Mouse (Mus musculus) spleen, postnatal 14 days (tissue): Measurements from ENCODE around the gene Creb1.
"Not testable (repeated sequence)": the region's sequence is repeated elsewhere in the genome, so short reads cannot be mapped to it uniquely, and the experiment has no call there.

Experiments used
- DNase-seq, 2 experiments: peaks; one replicate each; pipeline ENCODE4 v3.0.0; 2021 to 2022; ENCODE audit warnings: low spot score in 2 of 2

Gene Creb1

GRCm38 (mm10) chr1:64538837-64539367, 6.5 kb downstream of the Creb1 start:
- DNase-seq: no peak

DNA sequence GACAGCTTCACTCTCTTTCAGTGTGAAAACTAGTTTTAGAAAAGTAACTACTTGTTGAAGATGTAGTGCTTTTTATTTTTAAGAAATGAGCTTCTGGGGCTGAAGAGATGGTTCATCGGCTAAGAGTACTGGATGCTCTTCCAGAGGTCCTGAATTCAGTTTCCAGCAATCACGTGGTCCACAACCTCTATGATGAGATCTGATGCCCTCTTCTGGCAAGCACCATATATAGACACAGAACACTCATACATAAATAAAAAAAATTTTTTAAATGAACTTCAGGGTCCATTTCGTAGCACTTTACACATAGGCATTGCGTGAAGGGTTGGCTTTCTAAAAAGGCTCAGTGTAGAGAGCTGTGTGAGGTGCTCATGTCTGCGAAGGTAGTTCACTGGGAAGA, 11.3 kb downstream of the Creb1 start:
- DNase-seq: no peak

DNA sequence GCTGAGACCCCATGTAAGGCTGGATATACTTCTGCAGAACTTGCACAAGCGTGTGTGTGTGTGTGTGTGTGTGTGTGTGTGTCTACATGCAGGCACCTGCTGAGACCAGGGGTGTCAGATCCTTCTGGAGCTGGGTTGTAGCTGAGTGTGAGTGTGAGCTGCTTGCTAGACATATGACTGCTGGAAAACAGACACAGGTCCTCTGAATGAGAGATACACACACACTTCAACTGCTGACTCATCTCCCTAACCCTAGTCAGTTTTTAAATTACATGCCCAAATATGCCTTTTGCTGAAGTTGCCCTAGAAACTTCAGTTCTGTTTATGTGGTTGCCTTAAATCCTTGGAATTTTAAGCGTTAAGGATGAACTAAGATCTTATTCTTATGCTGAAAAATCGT, 13.6 kb downstream of the Creb1 start:
- no peak for DNase-seq

- DNase-seq: no peak
These were observed 16.9 kb downstream of the Creb1 start for GRCm38 (mm10) chr1:64549380-64549779.

DNA sequence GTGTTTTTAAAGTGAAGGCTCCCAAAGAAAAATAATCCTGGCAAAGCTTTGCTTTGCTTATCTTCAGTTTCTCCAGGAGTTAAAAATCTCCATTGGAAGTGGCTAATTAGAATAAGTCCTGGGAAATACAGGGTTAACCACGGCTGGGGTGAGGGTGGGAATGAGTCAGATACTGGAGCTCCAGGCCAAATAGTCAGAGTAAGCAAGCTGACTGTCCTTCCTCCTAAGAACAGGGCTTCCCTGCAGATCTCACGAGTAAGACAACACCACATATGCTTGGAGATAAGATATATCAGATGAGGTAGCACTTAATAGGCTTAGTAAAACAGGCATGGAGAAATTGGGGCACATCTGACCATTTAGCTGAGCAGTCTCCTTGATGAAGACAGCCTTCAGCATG, 19.5 kb downstream of the Creb1 start:
- DNase-seq: no peak

GRCm38 (mm10) chr1:64560105-64560504, 27.7 kb downstream of the Creb1 start:
- no peak for DNase-seq

- DNase-seq: no peak
These were observed 35.8 kb downstream of the Creb1 start for GRCm38 (mm10) chr1:64568206-64568605.

DNA sequence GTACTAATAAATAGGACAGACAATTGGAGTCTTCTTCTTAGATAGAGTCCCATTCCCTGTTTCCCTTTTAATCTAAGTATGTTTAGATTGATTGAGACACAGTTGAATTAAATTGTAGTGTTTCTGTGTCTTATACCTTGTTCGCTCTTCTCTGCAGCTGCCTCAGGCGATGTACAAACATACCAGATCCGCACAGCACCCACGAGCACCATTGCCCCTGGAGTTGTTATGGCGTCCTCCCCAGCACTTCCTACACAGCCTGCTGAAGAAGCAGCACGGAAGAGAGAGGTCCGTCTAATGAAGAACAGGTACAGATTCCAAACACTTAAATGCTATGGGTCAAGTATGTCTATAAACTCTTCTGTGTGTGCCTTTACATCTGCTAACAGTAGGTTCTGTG, 43.6 kb downstream of the Creb1 start:
- no peak for DNase-seq

DNA sequence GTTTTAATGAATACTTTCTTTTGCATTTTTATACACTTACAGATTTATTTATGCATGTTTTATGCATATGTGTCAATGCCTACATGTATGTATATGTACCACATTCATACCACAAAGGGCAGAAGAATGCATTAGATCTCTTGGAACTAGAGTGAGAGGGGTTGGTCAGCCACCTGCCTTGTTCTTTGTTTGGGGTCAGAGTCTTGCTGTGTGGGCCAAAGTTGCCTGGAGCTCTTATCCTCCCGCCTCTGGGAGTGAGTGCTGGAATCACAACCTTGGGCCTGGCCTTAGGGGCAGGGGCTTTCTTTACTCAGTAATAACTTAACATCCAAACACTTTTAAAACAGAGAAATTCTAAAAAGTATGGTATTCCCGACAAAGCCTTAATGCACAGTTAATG, 44.3 kb downstream of the Creb1 start:
- DNase-seq: no peak

- DNase-seq: not testable (repeated sequence)
These were observed 45.5 kb downstream of the Creb1 start for GRCm38 (mm10) chr1:64577911-64578310.

- DNase-seq: no peak
These were observed 46.4 kb downstream of the Creb1 start for GRCm38 (mm10) chr1:64578801-64579200.

DNA sequence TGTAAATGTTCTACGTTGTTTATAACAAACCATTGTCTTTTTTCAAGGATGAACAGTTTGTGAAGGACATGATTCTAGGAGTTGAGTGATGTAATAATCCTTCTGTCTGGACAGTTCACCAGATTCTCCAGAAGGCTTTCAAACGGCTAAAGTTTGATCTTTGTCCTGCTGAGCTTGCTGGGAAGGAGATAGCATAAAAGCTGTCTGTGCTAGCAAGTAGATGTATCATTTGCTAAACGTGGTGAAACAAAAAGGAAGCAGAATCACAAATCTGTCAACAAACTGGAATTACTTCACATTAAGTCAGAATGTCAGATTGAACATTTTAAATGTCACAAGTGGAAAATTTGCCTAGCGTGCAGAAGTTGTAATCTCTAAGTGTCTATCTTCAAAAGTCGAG, 66.5 kb downstream of the Creb1 start:
- DNase-seq: no peak

DNA sequence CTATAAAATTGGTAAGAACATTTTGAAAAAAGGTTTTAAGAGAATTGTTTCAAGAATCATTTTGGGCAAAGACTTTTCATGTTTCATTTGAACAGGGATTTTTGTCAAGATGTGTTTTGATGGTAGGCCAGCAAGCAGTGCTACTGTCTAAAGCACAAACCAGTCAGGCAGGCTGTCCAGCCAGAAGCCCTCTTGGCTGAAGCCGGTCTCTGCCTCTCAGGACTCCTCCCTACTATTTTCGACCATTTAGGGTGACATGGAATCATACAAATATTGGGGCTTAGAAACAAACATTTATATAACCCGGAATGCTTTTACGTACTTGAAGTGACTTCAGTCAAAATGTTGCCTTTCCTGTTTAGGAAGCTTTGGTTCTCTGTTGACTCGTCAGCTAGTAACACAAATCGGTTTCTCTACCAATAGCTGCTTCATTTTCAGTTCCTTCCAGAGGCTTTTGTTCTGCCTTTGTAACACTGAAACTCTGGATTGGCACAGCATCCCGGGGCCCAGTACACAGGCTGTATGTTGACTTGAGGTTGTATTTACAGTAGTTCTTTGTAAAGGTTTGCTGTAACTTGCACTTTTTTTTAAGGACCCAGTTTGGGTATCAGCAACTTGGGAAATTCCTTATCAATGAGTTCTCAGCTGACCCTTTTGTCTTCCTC, 68.1 kb downstream of the Creb1 start:
- DNase-seq: no peak

DNA sequence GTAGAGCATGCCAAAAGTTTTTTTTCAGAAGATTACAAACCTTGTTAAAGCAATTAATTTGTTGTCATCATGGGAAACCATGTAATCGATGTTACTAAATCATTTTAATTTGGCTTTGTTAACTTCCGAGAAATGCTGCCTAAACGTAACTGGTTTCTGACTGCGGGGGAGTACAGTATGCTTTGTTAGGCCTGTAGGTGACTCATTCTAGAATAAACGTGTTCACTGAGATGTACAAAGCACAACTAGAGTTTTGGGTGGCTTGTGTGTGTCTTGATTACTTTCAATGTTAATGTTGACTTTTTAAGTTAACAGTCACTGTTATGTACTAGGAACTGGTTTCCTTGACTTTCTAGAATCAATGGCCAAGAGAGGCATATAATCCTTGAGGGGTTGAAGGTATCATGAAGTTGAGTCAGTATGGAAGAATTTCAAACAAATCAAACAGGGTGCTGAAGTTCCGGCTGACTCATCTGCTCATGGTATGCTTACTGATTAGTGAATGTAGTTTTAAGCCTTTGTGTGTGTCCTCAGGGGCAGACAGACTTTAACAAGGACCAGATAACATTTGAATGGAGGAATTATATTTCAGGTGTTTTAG, 68.9 kb downstream of the Creb1 start:
- no peak for DNase-seq

DNA sequence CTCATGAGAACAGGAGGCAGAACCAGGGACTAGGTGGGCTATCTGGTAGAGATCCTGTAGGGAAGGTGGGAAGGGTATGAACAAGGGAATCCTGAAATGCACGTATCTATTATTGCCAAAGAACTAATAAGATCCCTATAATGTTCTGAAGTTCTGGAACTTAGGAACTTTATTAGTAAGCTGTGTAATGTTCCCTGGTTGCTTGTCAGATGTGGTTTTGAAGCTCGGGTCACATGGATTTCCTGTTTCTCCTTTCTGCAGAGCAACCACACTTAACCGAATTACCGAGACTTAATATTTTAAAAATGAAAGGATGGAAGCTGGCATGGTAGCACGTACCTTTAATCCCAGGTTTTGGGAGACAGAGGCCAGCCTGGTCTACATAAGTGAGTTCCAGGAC, 70.9 kb downstream of the Creb1 start:
- no peak for DNase-seq

- no peak for DNase-seq
These were observed 76.7 kb downstream of the Creb1 start for GRCm38 (mm10) chr1:64609145-64609544.

- DNase-seq: no peak
These were observed 77.5 kb downstream of the Creb1 start for GRCm38 (mm10) chr1:64609976-64610375.

GRCm38 (mm10) chr1:64614311-64614710, 81.9 kb downstream of the Creb1 start:
- no peak for DNase-seq

- no peak for DNase-seq
These were observed 82.4 kb downstream of the Creb1 start for GRCm38 (mm10) chr1:64614801-64615345.

DNA sequence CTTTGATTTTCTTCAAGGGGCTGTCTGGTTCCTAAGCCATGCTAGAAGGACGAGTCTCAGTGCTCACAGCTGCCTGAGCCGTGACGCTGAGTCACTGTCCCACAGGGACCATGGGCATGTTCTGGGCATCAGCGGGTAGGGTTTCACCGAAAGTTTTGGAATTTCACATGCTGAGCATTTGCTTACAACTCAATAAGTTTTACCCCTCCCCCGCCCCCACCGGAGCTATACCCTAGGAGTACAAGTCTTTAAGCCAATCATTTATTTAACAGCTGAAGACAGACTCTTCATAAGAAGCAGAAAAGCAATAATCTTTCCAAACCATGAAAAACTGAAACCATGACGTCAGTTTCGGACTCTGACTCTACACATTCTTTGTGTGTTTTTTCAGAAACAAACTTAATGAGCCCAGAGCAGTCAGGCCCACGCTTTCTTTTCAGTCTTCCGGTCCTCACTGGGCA, 83.1 kb downstream of the Creb1 start:
- no peak for DNase-seq

- DNase-seq: no peak
These were observed 83.6 kb downstream of the Creb1 start for GRCm38 (mm10) chr1:64616076-64616475.

DNA sequence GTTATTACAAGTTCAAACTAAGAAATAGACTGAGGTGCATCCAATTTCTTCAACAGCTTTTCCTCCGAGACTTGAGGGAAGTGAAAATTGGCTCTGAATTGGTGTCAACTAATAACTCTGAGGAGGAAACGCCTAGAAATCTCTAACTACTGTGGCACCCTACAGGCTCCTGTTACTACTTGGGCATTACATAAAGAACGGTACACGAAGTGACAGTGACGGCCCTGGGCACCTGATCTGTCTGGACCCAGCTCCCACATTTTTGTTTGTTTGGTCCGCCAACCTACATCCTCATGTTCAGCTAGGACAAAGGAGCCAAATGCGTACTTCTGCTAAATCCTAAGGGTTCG, 84.1 kb downstream of the Creb1 start:
- DNase-seq: no peak
